Mouse (Mus musculus) ES-E14 (cell line): ENCODE results near the gene Cldn2.

Source experiments
- CHD2 ChIP-seq: IDR thresholded peaks from 2 replicates; pipeline ENCODE4 v1.6.1; 2014; ENCODE audit warnings: mild to moderate bottlenecking, low read depth, low read length, inconsistent platforms
- HCFC1 ChIP-seq: IDR thresholded peaks from 2 replicates; pipeline ENCODE4 v1.6.1; 2012; ENCODE audit warnings: low read length, inconsistent platforms, borderline replicate concordance; ENCODE audit not compliant: insufficient read depth
- MAFK ChIP-seq: IDR thresholded peaks from 2 replicates; pipeline ENCODE4 v1.6.1; 2014; ENCODE audit warnings: mild to moderate bottlenecking, low read depth, low read length, inconsistent platforms; ENCODE audit not compliant: insufficient read depth
- ZNF384 ChIP-seq: IDR thresholded peaks from 2 replicates; pipeline ENCODE4 v1.6.1; 2012; ENCODE audit warnings: low read depth, low read length, inconsistent platforms

DNA sequence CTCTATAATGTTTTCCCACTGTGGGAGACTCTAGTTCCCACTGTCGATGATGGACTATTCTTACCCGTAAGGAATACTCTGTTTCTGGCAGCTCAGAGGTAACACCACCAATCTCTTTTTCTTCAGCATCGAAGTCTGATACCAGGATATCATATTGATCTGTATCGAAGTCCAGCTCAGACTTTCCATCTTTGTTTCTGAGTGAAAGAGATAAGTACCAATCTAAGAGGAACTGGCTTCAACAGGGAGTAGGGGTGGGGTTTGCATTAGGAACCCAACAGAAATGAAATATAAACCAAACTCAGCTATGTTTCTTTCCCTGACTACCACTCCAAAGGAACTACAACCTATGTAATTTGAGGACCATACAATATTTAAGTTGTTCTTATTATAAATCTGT lies 54.2 kb downstream of the Cldn2 start:
- TF ChIP-seq CHD2 (no peak), MAFK (no peak), HCFC1 (no peak), ZNF384 (no peak)
